Mouse (Mus musculus) small intestine, adult 2 months (tissue): ENCODE measurements around the gene Fads1.

ENCODE experiments used
- CTCF ChIP-seq: fragments of 200-500 bp; IDR thresholded peaks from 2 replicates; pipeline ENCODE4 v1.5.1; 2012; ENCODE audit warnings: low read depth, mild to moderate bottlenecking, control low read depth, inconsistent platforms, low read length, moderate library complexity, mixed read lengths; ENCODE audit not compliant: insufficient replicate concordance, insufficient read length; ENCODE audit errors: extremely low read depth
- POLR2A ChIP-seq: fragments of 200-500 bp; IDR thresholded peaks from 2 replicates; pipeline ENCODE4 v1.6.1; 2012; ENCODE audit warnings: low read depth, mild to moderate bottlenecking, control low read depth, inconsistent platforms, low read length, moderate library complexity

- TF ChIP-seq CTCF = no peak
- no peak for TF ChIP-seq POLR2A
Measured at GRCm38 (mm10) chr19:10232327-10233017, 49.8 kb downstream of the Fads1 start.
